Mouse (Mus musculus): ENCODE results near the gene Zfp865.

DNA sequence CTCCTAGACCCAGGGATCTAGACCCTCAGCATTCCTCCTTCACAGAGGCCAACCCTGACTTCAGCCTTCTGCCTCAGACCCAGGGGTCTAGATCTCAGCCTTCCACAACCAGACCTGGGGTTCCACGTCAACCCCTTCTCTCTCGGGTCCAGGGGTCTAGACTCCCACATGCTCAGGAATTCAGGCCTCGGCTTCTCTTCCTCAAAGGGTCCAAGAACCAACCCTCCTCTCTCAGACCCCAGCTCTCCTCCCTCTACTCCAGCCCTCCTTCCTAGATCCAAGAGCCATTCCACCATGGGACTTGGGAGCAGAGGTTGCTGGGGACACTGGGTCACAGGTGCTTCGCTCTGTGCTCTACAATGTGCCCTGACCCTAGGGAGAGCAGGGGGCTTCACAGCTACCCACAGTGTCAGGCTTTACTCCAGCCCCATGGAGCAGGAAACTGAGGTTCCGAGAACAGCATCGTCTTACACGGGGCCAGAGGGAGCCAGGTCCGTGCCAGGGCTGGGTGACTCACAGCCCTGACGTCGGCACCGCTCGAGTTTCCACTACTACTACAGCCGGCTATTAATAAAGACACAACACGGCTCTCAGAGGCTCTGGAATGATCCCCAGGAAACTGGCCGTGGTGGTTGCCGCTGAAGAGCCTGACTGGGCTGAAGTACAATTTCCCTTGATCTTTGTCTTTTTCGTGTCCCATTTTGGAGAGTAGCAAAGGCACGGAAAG lies 47.7 kb upstream of the Zfp865 start:
- no peak for TF ChIP-seq CTCF (conservative IDR thresholded peaks at IDR 0.05 in 1 of 2, IDR thresholded peaks at IDR 0.05 in 1 of 2; ENCODE audit: low read depth in 2 of 2, low read length in 2 of 2)
- TF ChIP-seq HCFC1 (IDR thresholded peaks at IDR 0.05; ENCODE audit: low read depth, low read length): no peak
- TF ChIP-seq JUND (conservative IDR thresholded peaks at IDR 0.05; ENCODE audit: low read depth, low read length): no peak
